Mouse (Mus musculus): ENCODE measurements around the gene Rasef. TPM values are rescaled to one million over a fixed set of nuclear protein-coding genes. Genes with fewer than 3 reads are reported as not detected.

Gene Rasef
- total RNA-seq, 2 experiments from 2014 or later = 0.49 to 0.53 TPM

Other genes with a start within 250 kb of the Rasef start
- gene Gm11238, start 183.1 kb downstream of the Rasef start, total RNA-seq (2021) = not detected
- gene Gm11237, start 168.0 kb downstream of the Rasef start, total RNA-seq (2021) = not detected
- gene Gm11236, start 152.9 kb downstream of the Rasef start, total RNA-seq (2021) = not detected
- gene Gm11239, start 122.6 kb downstream of the Rasef start, total RNA-seq (2021) = not detected
- not detected for gene Gm428, start 107.5 kb downstream of the Rasef start, total RNA-seq (2021)
- not detected for gene Gm11758, start 85.3 kb upstream of the Rasef start, total RNA-seq (2021)
- not detected for gene Gm11757, start 100.1 kb upstream of the Rasef start, total RNA-seq (2021)
- gene Gm13871, start 115.0 kb upstream of the Rasef start, total RNA-seq (2021) = not detected
- under 1 TPM; 0.17 to 0.43 TPM for gene Gm11756, start 129.8 kb upstream of the Rasef start, total RNA-seq (2021)
- 1 to 10 TPM; 4.0 to 7.1 TPM for gene 2310002L09Rik, start 159.9 kb upstream of the Rasef start, total RNA-seq (2021)
- under 1 TPM; 0.10 to 0.17 TPM for gene Frmd3, start 222.4 kb upstream of the Rasef start, total RNA-seq (2021)